Mouse (Mus musculus): ENCODE measurements around the gene Ykt6.
"Not testable (repeated sequence)": the region's sequence is repeated elsewhere in the genome, so short reads cannot be mapped to it uniquely, and the experiment has no call there.

The Ykt6 gene

GRCm38 (mm10) chr11:5995989-5996388 is 40.5 kb downstream of the Ykt6 start:
- DNase-seq = peak; percentile 90

- no peak for DNase-seq
Measured at GRCm38 (mm10) chr11:5998472-5998871, 43.0 kb downstream of the Ykt6 start.

- DNase-seq = peak; percentile 77
Measured at GRCm38 (mm10) chr11:5999832-6000771, 44.6 kb downstream of the Ykt6 start.

DNA sequence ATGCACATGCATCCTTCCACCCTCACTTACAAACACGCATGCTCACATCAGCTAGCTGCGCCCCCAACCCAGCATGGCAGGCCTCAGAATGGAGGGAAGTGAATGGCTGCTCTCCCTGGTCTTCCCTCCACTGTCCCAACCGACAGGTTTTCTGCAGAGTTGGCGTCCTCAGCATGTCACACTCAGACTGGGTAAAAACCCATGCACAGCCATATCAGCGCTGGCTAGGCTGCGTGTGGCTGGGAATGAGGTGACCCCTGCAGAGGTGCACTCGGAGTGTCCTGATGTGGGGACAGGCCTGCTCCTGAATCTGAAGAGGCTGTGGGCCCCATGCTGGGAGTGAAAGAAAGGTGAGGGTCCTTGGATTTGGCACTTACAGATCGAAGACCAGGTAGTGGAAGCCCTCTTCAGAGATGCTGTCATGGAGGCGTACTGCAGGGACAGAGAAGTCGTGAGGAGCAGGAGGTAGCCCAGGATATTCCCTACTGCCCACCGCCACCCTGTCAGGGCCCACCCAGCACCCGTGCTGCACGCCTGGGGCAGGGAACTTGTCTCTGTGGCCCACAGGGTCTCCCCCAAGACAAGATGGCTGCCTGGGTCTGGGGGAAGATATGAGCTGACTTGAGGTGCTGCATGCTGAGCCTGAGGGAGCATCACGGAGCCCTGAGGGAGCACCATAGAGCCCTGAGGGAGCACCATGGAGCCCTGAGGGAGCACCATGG is 45.6 kb downstream of the Ykt6 start:
- no peak for DNase-seq

GRCm38 (mm10) chr11:6001981-6002649 is 46.6 kb downstream of the Ykt6 start:
- peak; percentile 70 for DNase-seq

DNA sequence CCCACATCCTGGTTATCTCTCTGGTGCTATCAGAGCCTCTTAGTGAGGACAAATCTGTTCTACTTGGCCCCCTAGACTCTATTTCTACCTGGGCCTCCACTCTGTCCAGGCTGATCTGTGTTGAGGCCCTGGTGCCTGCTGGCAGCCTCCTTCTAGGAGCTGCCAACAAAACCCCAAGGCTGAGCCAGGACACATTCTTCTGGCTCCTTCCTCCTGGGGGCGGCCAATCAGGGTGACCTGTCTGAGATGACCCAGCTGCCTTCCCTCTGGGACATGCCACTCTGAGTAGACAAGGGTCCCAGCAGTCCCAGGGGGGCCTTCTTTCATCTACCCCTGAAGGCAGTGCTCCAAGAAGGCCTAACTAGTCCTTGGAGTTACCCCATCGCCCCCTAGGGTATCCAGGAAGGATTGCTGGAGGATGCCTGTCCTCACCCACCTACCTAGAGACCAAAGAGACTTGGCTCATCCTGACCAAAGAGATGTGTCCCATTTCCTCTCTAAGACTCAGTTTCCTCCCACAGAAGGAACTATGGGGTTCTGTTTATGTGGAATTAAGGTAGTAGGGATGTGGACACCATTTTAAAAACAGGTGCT is 47.6 kb downstream of the Ykt6 start:
- no peak for DNase-seq

DNA sequence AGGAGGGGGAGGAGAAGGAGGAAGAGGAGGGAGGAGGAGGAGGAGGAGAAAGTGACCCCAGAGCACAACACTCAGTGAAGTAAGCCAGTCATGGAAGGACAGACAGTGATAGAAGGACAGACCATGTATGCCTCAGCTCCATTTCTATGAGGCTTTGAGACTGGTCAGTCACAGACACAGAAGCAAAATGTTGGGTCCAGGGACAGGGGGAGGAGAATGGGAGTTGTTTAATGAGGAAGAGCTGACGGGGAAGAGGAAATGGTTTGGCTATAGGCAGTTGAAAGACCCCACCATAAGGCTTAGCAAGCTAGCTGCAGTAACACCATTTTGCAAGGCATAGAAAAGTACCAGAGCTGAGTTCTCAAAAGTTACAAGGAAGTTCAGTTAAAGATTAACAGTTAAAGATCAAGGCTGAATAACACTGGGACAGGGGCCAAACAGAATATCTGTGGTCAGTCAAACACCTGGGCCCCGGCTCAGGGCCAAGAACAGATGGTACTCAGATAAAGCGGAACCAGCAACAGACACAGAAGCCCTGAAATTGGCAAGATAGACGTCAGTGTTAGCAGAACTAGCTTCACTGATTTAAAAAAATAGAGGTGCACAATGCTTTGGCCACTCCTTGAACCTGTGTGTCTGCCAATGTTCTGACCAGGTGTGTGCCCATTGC is 50.0 kb downstream of the Ykt6 start:
- not testable (repeated sequence) for DNase-seq

- DNase-seq = not testable (repeated sequence)
Measured at GRCm38 (mm10) chr11:6006351-6007009, 51.0 kb downstream of the Ykt6 start.

DNA sequence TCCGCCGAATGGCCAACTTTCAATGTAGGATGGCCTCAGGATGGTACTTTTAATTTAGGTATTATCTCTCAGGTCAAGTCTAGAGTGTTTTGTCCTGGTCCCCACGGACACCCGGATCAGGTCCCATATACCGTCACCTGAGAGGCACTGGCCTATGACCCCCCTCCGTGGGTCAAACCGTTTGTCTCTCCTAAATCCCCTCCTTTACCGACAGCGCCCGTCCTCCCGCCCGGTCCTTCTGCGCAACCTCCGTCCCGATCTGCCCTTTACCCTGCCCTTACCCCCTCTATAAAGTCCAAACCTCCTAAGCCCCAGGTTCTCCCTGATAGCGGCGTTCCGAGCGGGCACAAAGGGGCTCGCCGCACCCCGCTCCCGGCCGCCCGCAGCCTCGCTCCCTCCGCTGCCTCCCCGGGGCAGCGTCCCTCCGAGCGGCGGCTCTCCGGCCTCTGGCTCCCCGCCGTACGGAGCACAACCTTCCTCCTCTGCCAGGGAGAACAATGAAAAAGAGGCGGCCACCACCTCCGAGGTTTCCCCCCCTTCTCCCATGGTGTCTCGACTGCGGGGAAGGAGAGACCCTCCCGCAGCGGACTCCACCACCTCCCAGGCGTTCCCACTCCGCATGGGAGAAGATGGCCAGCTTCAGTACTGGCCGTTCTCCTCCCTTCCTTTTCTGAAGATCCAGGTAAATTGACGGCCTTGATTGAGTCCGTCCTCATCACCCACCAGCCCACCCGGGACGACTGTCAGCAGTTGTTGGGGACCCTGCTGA is 51.7 kb downstream of the Ykt6 start:
- DNase-seq = not testable (repeated sequence)

DNA sequence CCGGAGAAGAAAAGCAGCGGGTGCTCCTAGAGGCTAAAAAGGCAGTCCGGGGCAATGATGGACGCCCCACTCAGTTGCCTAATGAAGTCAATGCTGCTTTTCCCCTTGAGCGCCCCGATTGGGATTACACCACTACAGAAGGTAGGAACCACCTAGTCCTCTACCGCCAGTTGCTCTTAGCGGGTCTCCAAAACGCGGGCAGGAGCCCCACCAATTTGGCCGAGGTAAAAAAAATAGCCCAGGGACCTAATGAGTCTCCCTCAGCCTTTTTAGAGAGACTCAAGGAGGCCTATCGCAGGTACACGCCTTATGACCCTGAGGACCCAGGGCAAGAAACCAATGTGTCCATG is 52.3 kb downstream of the Ykt6 start:
- DNase-seq = not testable (repeated sequence)

DNA sequence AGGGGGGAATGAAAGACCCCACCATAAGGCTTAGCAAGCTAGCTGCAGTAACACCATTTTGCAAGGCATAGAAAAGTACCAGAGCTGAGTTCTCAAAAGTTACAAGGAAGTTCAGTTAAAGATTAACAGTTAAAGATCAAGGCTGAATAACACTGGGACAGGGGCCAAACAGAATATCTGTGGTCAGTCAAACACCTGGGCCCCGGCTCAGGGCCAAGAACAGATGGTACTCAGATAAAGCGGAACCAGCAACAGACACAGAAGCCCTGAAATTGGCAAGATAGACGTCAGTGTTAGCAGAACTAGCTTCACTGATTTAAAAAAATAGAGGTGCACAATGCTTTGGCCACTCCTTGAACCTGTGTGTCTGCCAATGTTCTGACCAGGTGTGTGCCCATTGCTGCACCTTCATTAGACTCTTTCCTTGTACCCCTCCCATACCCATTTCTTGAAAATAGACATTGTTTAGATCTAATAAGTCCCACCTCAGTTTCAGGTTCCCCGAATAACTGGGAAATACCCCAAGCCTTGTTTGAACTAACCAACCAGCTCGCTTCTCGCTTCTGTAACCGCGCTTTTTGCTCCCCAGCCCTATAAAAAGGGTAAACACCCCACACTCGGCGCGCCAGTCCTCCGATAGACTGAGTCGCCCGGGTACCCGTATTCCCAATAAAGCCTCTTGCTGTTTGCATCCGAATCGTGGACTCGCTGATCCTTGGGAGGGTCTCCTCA is 55.4 kb downstream of the Ykt6 start:
- not testable (repeated sequence) for DNase-seq

DNA sequence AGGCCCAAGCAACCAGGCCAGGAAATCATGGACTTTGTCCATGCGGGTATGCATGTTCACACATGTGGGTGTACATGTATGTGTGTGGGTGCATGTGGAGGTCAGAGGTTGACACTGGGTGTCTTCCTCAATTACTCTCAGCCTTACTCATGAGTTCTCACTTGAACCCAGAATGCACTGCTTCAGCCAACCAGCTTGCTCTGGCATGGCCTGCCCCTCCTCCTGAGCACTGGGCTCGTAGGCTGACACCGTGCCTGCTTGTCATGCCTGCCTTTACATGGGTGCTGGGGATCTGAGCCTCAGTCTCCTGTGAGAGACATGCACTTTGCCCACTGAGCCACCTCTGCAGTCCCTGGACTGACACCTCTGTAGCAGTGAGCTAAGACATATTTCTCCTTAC is 56.4 kb downstream of the Ykt6 start:
- DNase-seq = no peak

DNA sequence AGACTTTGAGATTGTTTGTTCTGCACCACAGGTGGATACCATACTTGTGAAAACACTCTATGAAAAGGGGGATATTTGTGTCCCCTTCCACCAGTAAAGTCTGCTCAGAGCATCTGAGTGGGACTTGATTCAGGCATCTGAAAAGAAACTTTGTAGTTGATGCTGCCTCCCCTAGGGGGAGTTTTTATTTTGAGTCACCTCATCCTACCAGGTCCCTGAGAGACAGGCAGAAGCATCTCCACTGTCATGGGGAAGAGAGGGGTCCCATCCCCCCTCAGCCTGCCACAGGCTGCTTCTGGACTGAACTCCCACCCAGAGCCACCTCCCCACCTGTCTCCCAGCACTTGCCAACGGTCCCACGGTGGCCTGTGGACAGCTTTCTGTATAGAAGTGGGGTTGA is 57.9 kb downstream of the Ykt6 start:
- no peak for DNase-seq

DNA sequence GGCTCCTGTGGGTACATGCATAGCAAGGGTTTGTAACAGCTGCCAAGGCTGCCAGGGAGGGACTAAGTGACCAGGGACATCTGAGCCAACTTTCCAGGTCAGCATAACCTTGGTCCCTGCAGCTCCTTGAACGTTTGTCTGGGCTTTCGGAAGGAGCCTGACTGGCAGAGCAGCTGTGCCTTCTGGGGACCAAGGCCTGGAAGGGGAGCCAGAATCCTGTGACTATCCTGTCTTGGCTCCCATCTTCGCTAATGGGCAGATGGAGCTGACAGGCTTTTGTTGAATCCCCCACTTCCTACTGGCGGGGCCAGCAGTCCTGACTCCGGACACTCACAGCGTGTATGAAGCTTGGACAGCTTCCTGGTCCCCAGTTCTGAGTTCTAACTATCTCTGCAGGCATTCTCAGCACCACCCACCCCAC is 59.5 kb downstream of the Ykt6 start:
- DNase-seq = peak; percentile 81

GRCm38 (mm10) chr11:6016368-6016767 is 60.9 kb downstream of the Ykt6 start:
- DNase-seq = no peak

- no peak for DNase-seq
Measured at GRCm38 (mm10) chr11:6016797-6017395, 61.4 kb downstream of the Ykt6 start.
